Mouse (Mus musculus) erythroblast, adult 5-6 weeks (primary cell): ENCODE data around the gene Zbtb12. TPM values are rescaled to one million over a fixed set of nuclear protein-coding genes. Genes with fewer than 3 reads are reported as not detected.
"Not testable (repeated sequence)": the region's sequence is repeated elsewhere in the genome, so short reads cannot be mapped to it uniquely, and the experiment has no call there.

ENCODE experiments used
- ATAC-seq: replicated peaks from 2 replicates; pipeline ENCODE4 v1.8.0; 2016; ENCODE audit warnings: moderate number of reproducible peaks, mild to moderate bottlenecking, moderate TSS enrichment, inconsistent platforms; ENCODE audit not compliant: poor library complexity, low FRiP score, severe bottlenecking
- total RNA-seq, 2 experiments: library from RNA; stranded (forward) in 1 of 2; stranded (reverse) in 1 of 2; fragments of 150-400 nt in 1 of 2; fragments of 200-764, 138-1000 nt in 1 of 2; gene quantifications; 2 replicates each; pipeline versions ENCODE4 v1.2.3 to v1.2.4; 2015 to 2017; ENCODE audit warnings: low replicate concordance in 2 of 2

Zbtb12 gene
- 0.38 and 0.42 TPM in 2 replicates for total RNA-seq (2015; ENCODE audit: low replicate concordance)
- 0.98 TPM in 1 of 2 replicates, not detected in the other for total RNA-seq (2017; ENCODE audit: low replicate concordance)

DNA sequence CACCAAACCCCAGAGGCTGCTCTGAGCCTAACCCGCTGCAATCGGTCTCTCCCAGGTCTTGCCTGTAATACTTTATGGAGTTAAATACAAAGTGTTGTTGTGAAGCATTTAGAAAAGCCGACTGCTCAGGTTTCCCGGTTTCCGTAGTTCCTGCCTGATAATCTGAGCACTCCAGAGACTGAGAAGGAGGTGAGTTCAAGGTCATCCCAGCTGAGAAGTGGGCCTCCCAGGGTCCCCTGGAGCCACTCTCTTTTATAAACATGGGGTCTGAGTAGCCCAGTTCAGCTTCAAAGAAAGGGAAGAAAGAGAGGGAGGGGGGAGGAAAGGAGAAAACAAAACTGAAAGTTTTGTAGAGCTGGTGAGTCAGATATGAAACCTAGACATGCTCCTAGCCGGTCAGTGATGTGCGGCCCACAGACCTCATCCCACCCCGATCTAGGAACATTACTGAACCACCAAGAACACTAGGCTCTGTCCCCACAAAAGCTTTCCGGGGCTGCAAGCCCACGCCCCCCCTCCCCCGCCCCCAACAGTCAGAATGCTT is at the start of gene Zbtb12:
Gene Zbtb12 (plus strand): TSS at position 148 of the 544 bp plus-strand sequence.
- ATAC-seq, result no peak

DNA sequence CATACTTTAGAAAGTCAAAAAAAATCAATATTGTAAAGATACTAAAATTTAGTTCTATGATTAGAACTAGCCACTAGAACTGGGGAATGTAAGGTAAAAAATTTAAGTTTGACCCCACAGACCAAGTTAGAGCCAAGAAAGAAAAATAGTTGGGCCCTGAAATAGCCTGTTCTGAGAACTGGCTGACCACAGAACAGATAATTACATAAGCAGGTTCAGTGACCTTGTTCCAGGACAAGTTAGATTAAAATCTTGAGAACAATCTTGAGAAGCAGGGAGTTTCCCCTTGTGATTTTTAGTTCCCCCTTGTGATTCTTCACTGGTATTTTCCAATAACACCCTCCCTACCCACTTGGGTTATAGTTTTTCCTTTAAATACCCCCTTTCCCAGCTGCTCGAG is 48.5 kb upstream of the Zbtb12 start:
- ATAC-seq, result not testable (repeated sequence)

GRCm38 (mm10) chr17:34836155-34836855 is 43.0 kb upstream of the Zbtb12 start:
- ATAC-seq, result peak; percentile 78

- ATAC-seq, result peak; percentile 94
These were observed 42.4 kb upstream of the Zbtb12 start, which contains the start of the genes Stk19 and Dxo for GRCm38 (mm10) chr17:34836856-34837221. TSS of gene Stk19 (minus strand) at chr17:34836945. TSS of gene Dxo (plus strand) at chr17:34837019.

DNA sequence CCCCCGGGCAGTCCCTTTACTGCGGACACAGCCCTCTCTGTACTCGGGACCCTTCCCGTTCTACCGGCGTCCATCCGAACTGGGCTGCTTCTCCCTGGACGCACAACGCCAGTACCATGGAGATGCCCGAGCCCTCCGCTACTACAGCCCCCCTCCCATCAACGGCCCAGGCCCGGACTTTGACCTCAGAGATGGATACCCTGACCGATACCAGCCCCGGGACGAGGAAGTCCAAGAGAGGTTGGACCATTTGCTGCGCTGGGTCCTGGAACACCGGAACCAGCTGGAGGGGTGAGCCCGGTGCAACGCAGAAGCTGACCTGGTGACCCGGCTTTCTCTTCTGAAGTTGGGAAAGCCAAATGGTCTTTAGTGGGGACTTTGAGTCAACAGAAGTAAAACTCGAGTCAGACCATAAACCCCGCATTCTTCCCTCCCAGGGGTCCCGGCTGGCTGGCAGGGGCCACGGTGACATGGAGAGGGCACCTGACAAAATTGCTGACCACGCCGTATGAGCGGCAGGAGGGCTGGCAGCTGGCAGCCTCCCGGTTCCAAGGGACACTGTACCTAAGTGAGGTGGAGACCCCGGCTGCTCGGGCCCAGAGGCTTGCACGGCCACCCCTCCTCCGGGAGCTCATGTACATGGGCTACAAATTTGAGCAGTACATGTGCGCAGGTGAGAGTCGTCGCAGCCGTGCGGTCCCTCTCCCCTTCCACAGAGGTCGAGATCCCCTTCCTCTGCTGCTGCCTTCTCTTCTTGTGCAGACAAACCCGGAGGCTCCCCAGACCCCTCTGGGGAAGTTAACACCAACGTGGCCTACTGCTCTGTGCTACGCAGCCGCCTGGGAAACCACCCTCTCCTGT is 41.6 kb upstream of the Zbtb12 start:
- peak; percentile 8 for ATAC-seq

DNA sequence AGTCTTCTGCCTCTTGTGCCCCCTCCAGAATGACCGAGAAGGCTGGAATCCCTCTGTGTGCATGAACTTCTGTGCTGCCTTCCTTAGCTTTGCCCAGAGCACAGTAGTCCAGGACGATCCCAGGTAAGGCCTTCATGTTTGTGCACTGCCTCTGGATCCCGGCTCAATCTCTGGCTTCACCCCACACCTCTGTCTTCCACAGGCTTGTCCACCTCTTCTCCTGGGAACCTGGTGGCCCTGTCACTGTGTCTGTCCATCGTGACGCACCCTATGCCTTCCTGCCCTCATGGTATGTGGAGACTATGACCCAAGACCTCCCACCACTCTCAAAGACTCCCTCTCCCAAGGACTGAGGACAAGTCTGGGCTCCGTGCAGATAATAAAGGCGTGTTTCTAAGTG is 40.5 kb upstream of the Zbtb12 start:
- ATAC-seq, result no peak

- ATAC-seq, result no peak
These were observed 38.5 kb upstream of the Zbtb12 start for GRCm38 (mm10) chr17:34840736-34841307.

DNA sequence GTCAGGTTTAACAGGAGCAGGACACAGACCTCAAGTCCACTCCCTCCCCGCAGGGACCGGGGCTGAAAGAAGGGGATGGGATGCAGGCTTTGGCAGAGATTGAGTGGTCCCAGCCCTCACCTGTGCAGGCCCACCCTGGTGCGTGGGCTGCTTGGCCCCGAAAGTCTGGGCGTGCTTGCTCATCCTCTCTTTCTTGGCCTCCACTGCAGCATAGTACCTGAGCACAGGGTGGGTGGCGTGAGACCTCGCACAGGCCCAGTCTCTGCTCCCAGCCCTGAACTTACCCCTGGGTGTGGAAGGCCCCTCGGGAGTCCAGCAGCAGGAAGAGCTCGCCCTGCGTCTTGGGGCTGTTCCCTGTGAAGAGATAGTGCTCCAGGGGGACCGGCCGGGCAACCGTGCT is 34.4 kb upstream of the Zbtb12 start:
- no peak for ATAC-seq

GRCm38 (mm10) chr17:34847192-34847591 is 32.1 kb upstream of the Zbtb12 start:
- ATAC-seq, result no peak

DNA sequence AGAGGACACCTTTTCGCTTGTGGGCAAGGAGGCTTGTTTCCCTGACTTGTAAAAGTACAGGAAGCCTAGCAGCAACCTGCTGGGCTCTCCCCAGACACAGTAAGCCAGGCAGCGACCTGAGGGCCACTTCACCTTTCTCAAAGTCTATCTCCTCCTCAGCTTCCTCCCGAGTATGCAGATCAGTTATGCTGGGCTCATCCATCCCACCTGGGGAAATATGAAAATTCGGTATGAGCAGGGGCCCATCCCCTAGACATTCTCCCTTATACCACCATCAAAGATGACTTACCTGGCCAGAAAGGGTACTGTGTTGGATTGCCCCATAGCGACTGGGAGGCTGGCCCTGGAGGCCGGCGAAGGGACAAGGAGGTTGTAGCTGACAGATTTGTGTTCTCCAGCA is 31.7 kb upstream of the Zbtb12 start:
- ATAC-seq, result no peak

GRCm38 (mm10) chr17:34849722-34850516 is 29.4 kb upstream of the Zbtb12 start, which contains the start of the genes Skiv2l and Nelfe:
TSS of gene Skiv2l (minus strand) at chr17:34850210.
TSS of gene Nelfe (plus strand) at chr17:34850391.
- ATAC-seq, result peak; percentile 96

- peak; percentile 42 for ATAC-seq
These were observed 28.7 kb upstream of the Zbtb12 start for GRCm38 (mm10) chr17:34850517-34851125.

GRCm38 (mm10) chr17:34853511-34853910 is 25.8 kb upstream of the Zbtb12 start:
- no peak for ATAC-seq

GRCm38 (mm10) chr17:34854761-34855160 is 24.5 kb upstream of the Zbtb12 start:
- no peak for ATAC-seq

DNA sequence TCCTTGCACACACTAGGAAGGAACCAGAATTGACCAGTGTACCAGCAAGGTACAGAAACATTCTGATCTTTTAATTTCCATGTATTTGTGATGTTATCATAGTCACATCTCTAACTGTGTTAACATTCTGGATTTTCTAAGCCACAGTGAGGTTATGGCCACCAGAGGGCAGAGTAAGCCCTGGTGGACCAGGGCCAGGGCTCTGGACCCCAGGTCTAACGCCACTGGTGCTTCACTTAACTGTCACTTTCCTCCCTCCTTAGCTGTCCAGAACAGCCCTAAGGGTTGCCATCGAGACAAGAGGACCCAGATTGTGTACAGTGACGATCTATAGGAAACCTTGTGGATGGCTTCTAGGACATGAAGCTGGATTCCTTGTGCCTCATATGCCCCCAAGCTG is 23.5 kb upstream of the Zbtb12 start:
- no peak for ATAC-seq

- no peak for ATAC-seq
These were observed 20.6 kb upstream of the Zbtb12 start for GRCm38 (mm10) chr17:34858670-34859069.

GRCm38 (mm10) chr17:34860514-34860913 is 18.8 kb upstream of the Zbtb12 start:
- no peak for ATAC-seq

DNA sequence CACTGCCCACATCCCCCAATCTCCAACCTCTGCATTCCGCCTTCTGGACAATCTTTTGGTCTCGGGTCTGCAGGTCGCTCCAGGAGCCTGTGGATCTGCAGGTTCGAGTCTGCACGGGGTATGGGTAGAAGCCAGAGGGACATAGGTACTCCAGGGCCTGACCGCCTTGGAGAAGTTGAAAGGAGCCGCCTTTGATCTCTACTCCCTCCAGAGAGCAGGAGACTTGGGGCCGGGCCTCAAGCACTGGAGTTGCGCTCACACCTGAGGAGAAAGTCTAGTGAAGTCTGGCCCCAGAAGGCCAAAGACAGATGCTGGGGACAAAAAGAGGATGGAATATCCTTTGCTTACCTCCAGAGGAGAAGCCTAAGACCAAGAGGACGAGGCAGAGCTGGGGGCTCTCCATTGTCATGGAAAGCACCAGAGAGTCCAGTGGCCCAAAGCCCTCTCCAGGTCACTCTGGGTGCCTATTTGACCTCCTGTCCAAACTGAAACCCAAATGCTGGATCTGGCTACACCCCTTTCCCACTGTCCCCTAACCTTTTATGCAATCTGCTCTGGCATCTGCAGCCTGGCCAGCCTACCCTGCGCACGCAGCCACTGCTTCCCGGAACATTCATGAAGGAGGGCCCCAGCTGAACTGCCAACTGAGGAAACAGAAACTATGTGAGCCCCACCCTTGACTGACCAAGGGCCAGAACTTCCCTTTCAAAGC is 17.4 kb upstream of the Zbtb12 start:
- ATAC-seq, result no peak
